Mouse (Mus musculus): ENCODE data around the gene Myo1f. TPM values are rescaled to one million over a fixed set of nuclear protein-coding genes. Genes with fewer than 3 reads are reported as not detected.

The Myo1f gene
- polyA plus RNA-seq, 1 experiment from 2014 or later, result 3.7 TPM

- H3K36me3 ChIP-seq, result peaks cover 61% of the 10 kb centered on the region
- no peaks in the 10 kb centered on the region for H3K9me3 ChIP-seq
Observed at GRCm38 (mm10) chr17:33539878-33540277, 15.6 kb upstream of the Myo1f start.

GRCm38 (mm10) chr17:33549212-33549611 is 6.3 kb upstream of the Myo1f start:
- no peak for DNase-seq (ENCODE audit: low spot score)
- Histone ChIP-seq H3K4me3 (no peak overlapping the region), H3K9me3 (no peaks in the 10 kb centered on the region), H3K4me1 (replicated peaks) (no peaks in the 10 kb centered on the region), H3K36me3 (peaks cover 75% of the 10 kb centered on the region), H3K27ac (no peak overlapping the region), H3K27me3 (ENCODE audit: insufficient read depth, poor library complexity, severe bottlenecking) (no peaks in the 10 kb centered on the region)
- WGBS, result 89% methylated on average over 6 of the region's 6 CpGs

More at GRCm38 (mm10) chr17:33539878-33540277, 15.6 kb upstream of the Myo1f start:
- Histone ChIP-seq H3K4me1 (replicated peaks) (no peaks in the 10 kb centered on the region), H3K27ac (no peak overlapping the region), H3K4me3 (no peak overlapping the region), H3K27me3 (ENCODE audit: insufficient read depth, poor library complexity, severe bottlenecking) (no peaks in the 10 kb centered on the region)
- no peak for DNase-seq (ENCODE audit: low spot score)
- 93% methylated on average over 4 of the region's 4 CpGs for WGBS

- Histone ChIP-seq H3K36me3 (peaks cover 64% of the 10 kb centered on the region), H3K4me3 (no peak overlapping the region), H3K4me1 (replicated peaks) (no peaks in the 10 kb centered on the region), H3K27me3 (ENCODE audit: insufficient read depth, poor library complexity, severe bottlenecking) (no peaks in the 10 kb centered on the region), H3K9me3 (no peaks in the 10 kb centered on the region), H3K27ac (no peak overlapping the region)
- 84% methylated on average over 10 of the region's 10 CpGs for WGBS
- no peak for DNase-seq (ENCODE audit: low spot score)
Observed at GRCm38 (mm10) chr17:33550388-33550787, 5.1 kb upstream of the Myo1f start.

GRCm38 (mm10) chr17:33552113-33552512 is 3.4 kb upstream of the Myo1f start:
- no peaks in the 10 kb centered on the region for H3K4me1 ChIP-seq (replicated peaks)
- no peak overlapping the region for H3K4me3 ChIP-seq
- no peaks in the 10 kb centered on the region for H3K9me3 ChIP-seq
- no peak overlapping the region for H3K27ac ChIP-seq
- 93% methylated on average over 4 of the region's 4 CpGs for WGBS
- H3K27me3 ChIP-seq (ENCODE audit: insufficient read depth, poor library complexity, severe bottlenecking), result no peaks in the 10 kb centered on the region
- no peak for DNase-seq (ENCODE audit: low spot score)
- peaks cover 51% of the 10 kb centered on the region for H3K36me3 ChIP-seq

- Histone ChIP-seq H3K36me3 (peaks cover 47% of the 10 kb centered on the region), H3K9me3 (no peaks in the 10 kb centered on the region), H3K27me3 (ENCODE audit: insufficient read depth, poor library complexity, severe bottlenecking) (no peaks in the 10 kb centered on the region), H3K27ac (no peak overlapping the region), H3K4me1 (replicated peaks) (no peaks in the 10 kb centered on the region), H3K4me3 (no peak overlapping the region)
- DNase-seq (ENCODE audit: low spot score), result peak; percentile 53
- WGBS, result 48% methylated on average over 4 of the region's 4 CpGs
Observed at GRCm38 (mm10) chr17:33552964-33553363, 2.5 kb upstream of the Myo1f start.

- no peak for DNase-seq (ENCODE audit: low spot score)
- H3K36me3 ChIP-seq, result peaks cover 31% of the 10 kb centered on the region
- no peak overlapping the region for H3K27ac ChIP-seq
- no peaks in the 10 kb centered on the region for H3K9me3 ChIP-seq
- WGBS, result 94% methylated on average over 1 of the region's 1 CpGs
- H3K27me3 ChIP-seq (ENCODE audit: insufficient read depth, poor library complexity, severe bottlenecking), result no peaks in the 10 kb centered on the region
- H3K4me1 ChIP-seq (replicated peaks), result no peaks in the 10 kb centered on the region
- no peak overlapping the region for H3K4me3 ChIP-seq
Observed at GRCm38 (mm10) chr17:33554536-33554935, 971 bp upstream of the Myo1f start.

GRCm38 (mm10) chr17:33557922-33558321 is 2.4 kb downstream of the Myo1f start:
- H3K4me1 ChIP-seq (replicated peaks), result no peaks in the 10 kb centered on the region
- no peak for DNase-seq (ENCODE audit: low spot score)
- H3K27me3 ChIP-seq (ENCODE audit: insufficient read depth, poor library complexity, severe bottlenecking), result no peaks in the 10 kb centered on the region
- H3K27ac ChIP-seq, result no peak overlapping the region
- H3K4me3 ChIP-seq, result no peak overlapping the region
- H3K9me3 ChIP-seq, result no peaks in the 10 kb centered on the region
- WGBS, result 77% methylated on average over 4 of the region's 4 CpGs
- H3K36me3 ChIP-seq, result peaks cover 8% of the 10 kb centered on the region; the same call in 1 of the 2 replicates

GRCm38 (mm10) chr17:33563527-33564076 is 8.1 kb downstream of the Myo1f start:
- H3K27me3 ChIP-seq (ENCODE audit: insufficient read depth, poor library complexity, severe bottlenecking), result no peaks in the 10 kb centered on the region
- H3K36me3 ChIP-seq, result no peaks in the 10 kb centered on the region
- 70% methylated on average over 2 of the region's 2 CpGs for WGBS
- H3K27ac ChIP-seq, result no peak overlapping the region
- H3K4me3 ChIP-seq, result no peak overlapping the region
- H3K4me1 ChIP-seq (replicated peaks), result no peaks in the 10 kb centered on the region
- no peak for DNase-seq (ENCODE audit: low spot score)
- no peaks in the 10 kb centered on the region for H3K9me3 ChIP-seq

GRCm38 (mm10) chr17:33564599-33564998 is 9.1 kb downstream of the Myo1f start:
- Histone ChIP-seq H3K9me3 (no peaks in the 10 kb centered on the region), H3K27me3 (ENCODE audit: insufficient read depth, poor library complexity, severe bottlenecking) (no peaks in the 10 kb centered on the region), H3K36me3 (no peaks in the 10 kb centered on the region), H3K4me1 (replicated peaks) (no peaks in the 10 kb centered on the region), H3K27ac (no peak overlapping the region), H3K4me3 (no peak overlapping the region)
- no peak for DNase-seq (ENCODE audit: low spot score)
- WGBS, result 67% methylated on average over 1 of the region's 1 CpGs

GRCm38 (mm10) chr17:33566182-33566581 is 10.7 kb downstream of the Myo1f start:
- no peaks in the 10 kb centered on the region for H3K9me3 ChIP-seq
- H3K27me3 ChIP-seq (ENCODE audit: insufficient read depth, poor library complexity, severe bottlenecking), result no peaks in the 10 kb centered on the region
- no peaks in the 10 kb centered on the region for H3K4me1 ChIP-seq (replicated peaks)
- 69% methylated on average over 2 of the region's 2 CpGs for WGBS
- no peak overlapping the region for H3K27ac ChIP-seq
- DNase-seq (ENCODE audit: low spot score), result no peak
- H3K4me3 ChIP-seq, result no peak overlapping the region
- no peaks in the 10 kb centered on the region for H3K36me3 ChIP-seq

GRCm38 (mm10) chr17:33584061-33584460 is 28.6 kb downstream of the Myo1f start:
- DNase-seq (ENCODE audit: low spot score), result no peak
- H3K36me3 ChIP-seq, result no peaks in the 10 kb centered on the region
- 94% methylated on average over 4 of the region's 4 CpGs for WGBS
- no peak overlapping the region for H3K27ac ChIP-seq
- no peaks in the 10 kb centered on the region for H3K9me3 ChIP-seq
- no peaks in the 10 kb centered on the region for H3K4me1 ChIP-seq (replicated peaks)
- H3K27me3 ChIP-seq (ENCODE audit: insufficient read depth, poor library complexity, severe bottlenecking), result no peaks in the 10 kb centered on the region
- H3K4me3 ChIP-seq, result no peak overlapping the region

GRCm38 (mm10) chr17:33586011-33586410 is 30.5 kb downstream of the Myo1f start:
- no peak for DNase-seq (ENCODE audit: low spot score)
- H3K4me1 ChIP-seq (replicated peaks), result no peaks in the 10 kb centered on the region
- no peak overlapping the region for H3K27ac ChIP-seq
- H3K9me3 ChIP-seq, result no peaks in the 10 kb centered on the region
- no peak overlapping the region for H3K4me3 ChIP-seq
- no peaks in the 10 kb centered on the region for H3K27me3 ChIP-seq (ENCODE audit: insufficient read depth, poor library complexity, severe bottlenecking)
- WGBS, result 70% methylated on average over 17 of the region's 17 CpGs
- no peaks in the 10 kb centered on the region for H3K36me3 ChIP-seq

GRCm38 (mm10) chr17:33597271-33597670 is 41.8 kb downstream of the Myo1f start:
- H3K4me3 ChIP-seq, result no peak overlapping the region
- no peaks in the 10 kb centered on the region for H3K4me1 ChIP-seq (replicated peaks)
- no peaks in the 10 kb centered on the region for H3K36me3 ChIP-seq
- DNase-seq (ENCODE audit: low spot score), result no peak
- H3K9me3 ChIP-seq, result peaks cover 10% of the 10 kb centered on the region
- no peaks in the 10 kb centered on the region for H3K27me3 ChIP-seq (ENCODE audit: insufficient read depth, poor library complexity, severe bottlenecking)
- H3K27ac ChIP-seq, result no peak overlapping the region

- DNase-seq (ENCODE audit: low spot score), result no peak
- Histone ChIP-seq H3K4me3 (no peak overlapping the region), H3K4me1 (replicated peaks) (no peaks in the 10 kb centered on the region), H3K9me3 (peaks cover 10% of the 10 kb centered on the region), H3K27me3 (ENCODE audit: insufficient read depth, poor library complexity, severe bottlenecking) (no peaks in the 10 kb centered on the region), H3K27ac (no peak overlapping the region), H3K36me3 (no peaks in the 10 kb centered on the region)
- 95% methylated on average over 5 of the region's 5 CpGs for WGBS
Observed at GRCm38 (mm10) chr17:33598506-33598905, 43.0 kb downstream of the Myo1f start.

Measured in hindbrain, embryonic 10.5 days (tissue).